Mouse (Mus musculus): ENCODE measurements around the gene Clec3b. TPM values are rescaled to one million over a fixed set of nuclear protein-coding genes. Genes with fewer than 3 reads are reported as not detected.

Gene Clec3b
- polyA plus RNA-seq, 1 experiment from 2014 or later: 2.9 TPM

- Histone ChIP-seq H3K27ac (replicated peaks; ENCODE audit: low read depth, low read length) (no peak overlapping the region), H3K9me3 (ENCODE audit: control insufficient read depth, low read length) (no peaks in the 10 kb centered on the region), H3K27me3 (replicated peaks; ENCODE audit: control insufficient read depth, insufficient read depth, low read length) (no peaks in the 10 kb centered on the region), H3K4me3 (ENCODE audit: low read depth, low read length) (no peak overlapping the region), H3K9ac (ENCODE audit: low read depth, low read length) (no peak overlapping the region), H3K36me3 (ENCODE audit: control insufficient read depth, insufficient read depth, low read length) (no peaks in the 10 kb centered on the region), H3K4me2 (ENCODE audit: low read depth, low read length) (no peak overlapping the region), H3K4me1 (ENCODE audit: control insufficient read depth, insufficient read depth, low read length) (no peaks in the 10 kb centered on the region)
- 70% methylated on average over 8 of the region's 8 CpGs for whole genome bisulfite sequencing
- no peak for ATAC-seq (ENCODE audit: low read depth)
- no peak for DNase-seq (ENCODE audit: low spot score)
These were observed 32.5 kb downstream of the Clec3b start for GRCm38 (mm10) chr9:123183226-123183625.

GRCm38 (mm10) chr9:123185546-123185945, 34.8 kb downstream of the Clec3b start:
- H3K4me1 ChIP-seq (ENCODE audit: control insufficient read depth, insufficient read depth, low read length): no peaks in the 10 kb centered on the region
- no peak overlapping the region for H3K4me2 ChIP-seq (ENCODE audit: low read depth, low read length)
- WGBS: 45% methylated on average over 2 of the region's 2 CpGs
- H3K36me3 ChIP-seq (ENCODE audit: control insufficient read depth, insufficient read depth, low read length): no peaks in the 10 kb centered on the region
- H3K9ac ChIP-seq (ENCODE audit: low read depth, low read length): no peak overlapping the region
- no peak overlapping the region for H3K27ac ChIP-seq (replicated peaks; ENCODE audit: low read depth, low read length)
- H3K4me3 ChIP-seq (ENCODE audit: low read depth, low read length): no peak overlapping the region
- no peaks in the 10 kb centered on the region for H3K9me3 ChIP-seq (ENCODE audit: control insufficient read depth, low read length)
- ATAC-seq (ENCODE audit: low read depth): no peak
- no peaks in the 10 kb centered on the region for H3K27me3 ChIP-seq (replicated peaks; ENCODE audit: control insufficient read depth, insufficient read depth, low read length)
- no peak for DNase-seq (ENCODE audit: low spot score)

- ATAC-seq (ENCODE audit: low read depth): no peak
- WGBS: 89% methylated on average over 5 of the region's 5 CpGs
These were observed 35.4 kb downstream of the Clec3b start for GRCm38 (mm10) chr9:123186151-123186550.

GRCm38 (mm10) chr9:123187589-123187988, 36.8 kb downstream of the Clec3b start:
- H3K9me3 ChIP-seq (ENCODE audit: control insufficient read depth, low read length): no peaks in the 10 kb centered on the region
- H3K27me3 ChIP-seq (replicated peaks; ENCODE audit: control insufficient read depth, insufficient read depth, low read length): no peaks in the 10 kb centered on the region
- H3K4me2 ChIP-seq (ENCODE audit: low read depth, low read length): no peak overlapping the region
- H3K27ac ChIP-seq (replicated peaks; ENCODE audit: low read depth, low read length): no peak overlapping the region
- no peak for DNase-seq (ENCODE audit: low spot score)
- no peak overlapping the region for H3K9ac ChIP-seq (ENCODE audit: low read depth, low read length)
- H3K4me1 ChIP-seq (ENCODE audit: control insufficient read depth, insufficient read depth, low read length): no peaks in the 10 kb centered on the region
- 98% methylated on average over 5 of the region's 5 CpGs for WGBS
- no peak overlapping the region for H3K4me3 ChIP-seq (ENCODE audit: low read depth, low read length)
- ATAC-seq (ENCODE audit: low read depth): no peak
- H3K36me3 ChIP-seq (ENCODE audit: control insufficient read depth, insufficient read depth, low read length): no peaks in the 10 kb centered on the region

More at GRCm38 (mm10) chr9:123186151-123186550, 35.4 kb downstream of the Clec3b start:
- H3K4me2 ChIP-seq (ENCODE audit: low read depth, low read length): no peak overlapping the region
- no peaks in the 10 kb centered on the region for H3K36me3 ChIP-seq (ENCODE audit: control insufficient read depth, insufficient read depth, low read length)
- H3K4me1 ChIP-seq (ENCODE audit: control insufficient read depth, insufficient read depth, low read length): no peaks in the 10 kb centered on the region
- no peak overlapping the region for H3K4me3 ChIP-seq (ENCODE audit: low read depth, low read length)
- no peaks in the 10 kb centered on the region for H3K9me3 ChIP-seq (ENCODE audit: control insufficient read depth, low read length)
- no peak overlapping the region for H3K9ac ChIP-seq (ENCODE audit: low read depth, low read length)
- H3K27me3 ChIP-seq (replicated peaks; ENCODE audit: control insufficient read depth, insufficient read depth, low read length): no peaks in the 10 kb centered on the region
- no peak for DNase-seq (ENCODE audit: low spot score)
- H3K27ac ChIP-seq (replicated peaks; ENCODE audit: low read depth, low read length): no peak overlapping the region

- WGBS: 89% methylated on average over 2 of the region's 2 CpGs
- no peaks in the 10 kb centered on the region for H3K4me1 ChIP-seq (ENCODE audit: control insufficient read depth, insufficient read depth, low read length)
These were observed 37.5 kb downstream of the Clec3b start for GRCm38 (mm10) chr9:123188271-123188670.

GRCm38 (mm10) chr9:123200116-123200515, 49.4 kb downstream of the Clec3b start:
- H3K4me2 ChIP-seq (ENCODE audit: low read depth, low read length): no peak overlapping the region
- DNase-seq (ENCODE audit: low spot score): no peak
- H3K4me1 ChIP-seq (ENCODE audit: control insufficient read depth, insufficient read depth, low read length): no peaks in the 10 kb centered on the region
- H3K9ac ChIP-seq (ENCODE audit: low read depth, low read length): no peak overlapping the region
- no peak for ATAC-seq (ENCODE audit: low read depth)
- H3K27me3 ChIP-seq (replicated peaks; ENCODE audit: control insufficient read depth, insufficient read depth, low read length): no peaks in the 10 kb centered on the region
- 76% methylated on average over 3 of the region's 3 CpGs for WGBS
- H3K4me3 ChIP-seq (ENCODE audit: low read depth, low read length): no peak overlapping the region
- H3K36me3 ChIP-seq (ENCODE audit: control insufficient read depth, insufficient read depth, low read length): no peaks in the 10 kb centered on the region
- no peak overlapping the region for H3K27ac ChIP-seq (replicated peaks; ENCODE audit: low read depth, low read length)
- H3K9me3 ChIP-seq (ENCODE audit: control insufficient read depth, low read length): no peaks in the 10 kb centered on the region

More at GRCm38 (mm10) chr9:123188271-123188670, 37.5 kb downstream of the Clec3b start:
- Histone ChIP-seq H3K27ac (replicated peaks; ENCODE audit: low read depth, low read length) (no peak overlapping the region), H3K36me3 (ENCODE audit: control insufficient read depth, insufficient read depth, low read length) (no peaks in the 10 kb centered on the region), H3K9ac (ENCODE audit: low read depth, low read length) (no peak overlapping the region), H3K4me2 (ENCODE audit: low read depth, low read length) (no peak overlapping the region), H3K9me3 (ENCODE audit: control insufficient read depth, low read length) (no peaks in the 10 kb centered on the region), H3K4me3 (ENCODE audit: low read depth, low read length) (no peak overlapping the region), H3K27me3 (replicated peaks; ENCODE audit: control insufficient read depth, insufficient read depth, low read length) (no peaks in the 10 kb centered on the region)
- ATAC-seq (ENCODE audit: low read depth): no peak
- no peak for DNase-seq (ENCODE audit: low spot score)

- H3K4me2 ChIP-seq (ENCODE audit: low read depth, low read length): no peak overlapping the region
- no peak overlapping the region for H3K9ac ChIP-seq (ENCODE audit: low read depth, low read length)
- DNase-seq (ENCODE audit: low spot score) (peak; percentile 30), ATAC-seq (ENCODE audit: low read depth) (no peak)
- no peaks in the 10 kb centered on the region for H3K27me3 ChIP-seq (replicated peaks; ENCODE audit: control insufficient read depth, insufficient read depth, low read length)
- H3K4me3 ChIP-seq (ENCODE audit: low read depth, low read length): no peak overlapping the region
- WGBS: 26% methylated on average over 2 of the region's 2 CpGs
- no peaks in the 10 kb centered on the region for H3K36me3 ChIP-seq (ENCODE audit: control insufficient read depth, insufficient read depth, low read length)
- H3K27ac ChIP-seq (replicated peaks; ENCODE audit: low read depth, low read length): no peak overlapping the region
- no peaks in the 10 kb centered on the region for H3K4me1 ChIP-seq (ENCODE audit: control insufficient read depth, insufficient read depth, low read length)
- no peaks in the 10 kb centered on the region for H3K9me3 ChIP-seq (ENCODE audit: control insufficient read depth, low read length)
These were observed 55.8 kb downstream of the Clec3b start for GRCm38 (mm10) chr9:123206526-123206925.

GRCm38 (mm10) chr9:123206948-123207347, 56.2 kb downstream of the Clec3b start:
- H3K9me3 ChIP-seq (ENCODE audit: control insufficient read depth, low read length): no peaks in the 10 kb centered on the region
- no peaks in the 10 kb centered on the region for H3K4me1 ChIP-seq (ENCODE audit: control insufficient read depth, insufficient read depth, low read length)
- H3K27me3 ChIP-seq (replicated peaks; ENCODE audit: control insufficient read depth, insufficient read depth, low read length): no peaks in the 10 kb centered on the region
- DNase-seq (ENCODE audit: low spot score) (no peak), ATAC-seq (ENCODE audit: low read depth) (no peak)
- H3K4me3 ChIP-seq (ENCODE audit: low read depth, low read length): no peak overlapping the region
- H3K9ac ChIP-seq (ENCODE audit: low read depth, low read length): no peak overlapping the region
- H3K27ac ChIP-seq (replicated peaks; ENCODE audit: low read depth, low read length): no peak overlapping the region
- 77% methylated on average over 2 of the region's 2 CpGs for WGBS
- H3K36me3 ChIP-seq (ENCODE audit: control insufficient read depth, insufficient read depth, low read length): no peaks in the 10 kb centered on the region
- H3K4me2 ChIP-seq (ENCODE audit: low read depth, low read length): no peak overlapping the region

All from embryonic facial prominence, embryonic 14.5 days (tissue).